Mouse (Mus musculus): ENCODE measurements around the gene Fam222a. TPM values are rescaled to one million over a fixed set of nuclear protein-coding genes. Genes with fewer than 3 reads are reported as not detected.

Fam222a gene
- polyA plus RNA-seq, 1 experiment from 2014 or later: 5.8 TPM

- H3K9me3 ChIP-seq: no peaks in the 10 kb centered on the region
- no peak overlapping the region for H3K9ac ChIP-seq
- no peak overlapping the region for H3K4me2 ChIP-seq
- no peak overlapping the region for H3K27ac ChIP-seq
- 0 out of 2 replicates have a peak, but pooled peaks cover 2% of the 10 kb centered on the region for H3K27me3 ChIP-seq
- ATAC-seq (ENCODE audit: low FRiP score): no peak
- peaks cover 24% of the 10 kb centered on the region for H3K4me1 ChIP-seq (replicated peaks)
- H3K4me3 ChIP-seq: no peak overlapping the region
- WGBS: 94% methylated on average over 10 of the region's 10 CpGs
- H3K36me3 ChIP-seq: no peaks in the 10 kb centered on the region
Measured at GRCm38 (mm10) chr5:114548976-114549375, 18.8 kb upstream of the Fam222a start.

GRCm38 (mm10) chr5:114549770-114550169, 18.0 kb upstream of the Fam222a start:
- Histone ChIP-seq H3K9ac (no peak overlapping the region), H3K4me1 (replicated peaks) (peaks cover 25% of the 10 kb centered on the region), H3K36me3 (no peaks in the 10 kb centered on the region), H3K4me3 (no peak overlapping the region), H3K27ac (no peak overlapping the region), H3K27me3 (0 out of 2 replicates have a peak, but pooled peaks cover 2% of the 10 kb centered on the region), H3K4me2 (no peak overlapping the region), H3K9me3 (no peaks in the 10 kb centered on the region)
- WGBS: 56% methylated on average over 3 of the region's 3 CpGs
- ATAC-seq (ENCODE audit: low FRiP score): no peak

- Histone ChIP-seq H3K27ac (0 out of 2 replicates have a peak overlapping the region, but pooled peaks have one; percentile 20), H3K4me2 (no peak overlapping the region), H3K36me3 (no peaks in the 10 kb centered on the region), H3K27me3 (0 out of 2 replicates have a peak, but pooled peaks cover 2% of the 10 kb centered on the region), H3K9ac (no peak overlapping the region), H3K9me3 (no peaks in the 10 kb centered on the region), H3K4me3 (no peak overlapping the region), H3K4me1 (replicated peaks) (peaks cover 25% of the 10 kb centered on the region)
- 50% methylated on average over 7 of the region's 7 CpGs for WGBS
- ATAC-seq (ENCODE audit: low FRiP score): no peak
Measured at GRCm38 (mm10) chr5:114550431-114550830, 17.4 kb upstream of the Fam222a start.

DNA sequence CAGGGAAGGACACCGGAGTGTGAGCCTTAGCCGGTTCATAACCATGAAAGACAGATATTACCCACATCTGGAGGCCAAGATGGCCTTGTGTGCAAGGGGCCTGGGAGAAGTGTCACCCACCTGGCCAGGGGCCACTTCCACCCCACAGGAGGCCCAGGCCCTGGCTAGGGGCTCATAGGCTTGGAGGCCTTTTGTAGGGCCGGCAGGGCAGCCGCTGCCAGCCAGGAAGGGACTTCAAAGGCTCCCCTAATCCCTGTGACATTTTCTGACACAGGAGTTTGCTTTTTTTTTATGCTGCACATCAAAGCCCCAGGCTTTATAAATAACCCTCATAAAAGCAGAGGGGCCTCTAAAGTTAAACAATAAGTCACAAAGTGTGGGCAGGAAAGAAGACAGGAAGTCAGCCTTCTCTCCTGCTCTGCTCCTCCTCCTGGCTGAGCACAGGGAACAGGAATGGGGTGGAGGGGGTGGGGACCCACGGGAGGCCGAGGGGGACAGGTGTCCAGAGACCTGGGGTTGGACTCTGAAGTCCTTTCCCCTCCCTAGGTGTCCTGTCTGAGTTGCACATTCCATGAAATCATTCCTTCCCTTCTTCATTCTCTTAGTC, 16.8 kb upstream of the Fam222a start:
- 21% methylated on average over 6 of the region's 6 CpGs for WGBS
- Histone ChIP-seq H3K27ac (0 out of 2 replicates have a peak overlapping the region, but pooled peaks have one; percentile 23), H3K36me3 (no peaks in the 10 kb centered on the region), H3K4me2 (no peak overlapping the region), H3K4me3 (no peak overlapping the region), H3K27me3 (0 out of 2 replicates have a peak, but pooled peaks cover 2% of the 10 kb centered on the region), H3K9me3 (no peaks in the 10 kb centered on the region), H3K4me1 (replicated peaks) (peaks cover 25% of the 10 kb centered on the region), H3K9ac (0 out of 2 replicates have a peak overlapping the region, but pooled peaks have one; percentile 29)
- ATAC-seq (ENCODE audit: low FRiP score): no peak

- H3K4me3 ChIP-seq: no peak overlapping the region
- no peak overlapping the region for H3K9ac ChIP-seq
- peaks cover 25% of the 10 kb centered on the region for H3K4me1 ChIP-seq (replicated peaks)
- H3K27me3 ChIP-seq: 0 out of 2 replicates have a peak, but pooled peaks cover 2% of the 10 kb centered on the region
- 0 out of 2 replicates have a peak overlapping the region, but pooled peaks have one; percentile 15 for H3K4me2 ChIP-seq
- H3K36me3 ChIP-seq: no peaks in the 10 kb centered on the region
- 0 out of 2 replicates have a peak, but pooled peaks have one; percentile 25 for ATAC-seq (ENCODE audit: low FRiP score)
- no peaks in the 10 kb centered on the region for H3K9me3 ChIP-seq
- peak overlapping the region; percentile 65 for H3K27ac ChIP-seq
- WGBS: 59% methylated on average over 13 of the region's 13 CpGs
Measured at GRCm38 (mm10) chr5:114552507-114553208, 15.2 kb upstream of the Fam222a start.

- H3K27me3 ChIP-seq: 0 out of 2 replicates have a peak, but pooled peaks cover 2% of the 10 kb centered on the region
- H3K9ac ChIP-seq: no peak overlapping the region
- peak overlapping the region; percentile 65 for H3K27ac ChIP-seq
- H3K4me1 ChIP-seq (replicated peaks): peaks cover 35% of the 10 kb centered on the region
- no peaks in the 10 kb centered on the region for H3K9me3 ChIP-seq
- 30% methylated on average over 8 of the region's 8 CpGs for WGBS
- no peak; the same call in 1 of the 2 replicates for ATAC-seq (ENCODE audit: low FRiP score)
- H3K36me3 ChIP-seq: no peaks in the 10 kb centered on the region
- no peak overlapping the region for H3K4me3 ChIP-seq
- H3K4me2 ChIP-seq: no peak overlapping the region
Measured at GRCm38 (mm10) chr5:114553706-114554105, 14.1 kb upstream of the Fam222a start.

DNA sequence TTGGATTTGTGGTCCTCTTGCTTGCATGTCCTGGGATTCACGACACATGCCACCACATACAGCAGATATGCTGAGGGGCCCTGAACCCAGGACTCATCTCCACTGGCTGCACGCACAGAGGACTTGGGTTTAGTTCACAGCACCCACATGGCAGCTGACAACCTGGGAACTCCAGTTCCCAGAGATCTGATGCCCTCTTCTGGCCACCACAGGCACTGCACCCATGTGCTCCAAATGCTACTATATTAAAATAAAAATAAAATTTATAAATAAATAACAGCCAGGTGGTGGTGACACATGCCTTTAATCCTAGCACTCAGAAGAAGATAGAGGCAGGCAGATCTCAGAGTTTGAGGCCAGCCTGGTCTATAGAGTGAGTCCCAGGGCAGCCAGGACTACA, 12.4 kb upstream of the Fam222a start:
- H3K4me3 ChIP-seq: no peak overlapping the region
- no peak overlapping the region for H3K27ac ChIP-seq
- H3K27me3 ChIP-seq: 0 out of 2 replicates have a peak, but pooled peaks cover 2% of the 10 kb centered on the region
- no peaks in the 10 kb centered on the region for H3K36me3 ChIP-seq
- no peak for ATAC-seq (ENCODE audit: low FRiP score)
- H3K9me3 ChIP-seq: no peaks in the 10 kb centered on the region
- peaks cover 38% of the 10 kb centered on the region for H3K4me1 ChIP-seq (replicated peaks)
- WGBS: 98% methylated on average over 2 of the region's 2 CpGs
- no peak overlapping the region for H3K9ac ChIP-seq
- no peak overlapping the region for H3K4me2 ChIP-seq

DNA sequence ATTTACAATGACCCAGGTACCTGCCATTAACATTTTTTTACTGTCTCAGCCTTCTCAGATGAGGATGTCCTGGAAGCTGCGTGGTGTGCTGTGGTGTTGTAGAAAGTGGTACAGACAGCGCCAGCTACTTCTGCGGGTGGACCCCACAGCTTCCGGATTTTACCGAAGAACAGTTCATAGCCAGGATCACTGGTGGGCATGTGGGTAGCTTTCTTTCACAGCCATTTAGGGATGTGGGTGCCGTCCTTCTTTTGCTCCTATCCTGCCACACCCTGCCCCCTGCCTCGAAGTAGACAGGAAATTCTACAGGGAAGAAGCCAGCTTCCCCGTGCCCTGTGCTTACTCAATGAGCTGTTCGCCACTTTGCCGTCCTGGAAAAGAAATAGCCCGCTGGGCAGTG, 11.7 kb upstream of the Fam222a start:
- H3K9me3 ChIP-seq: no peaks in the 10 kb centered on the region
- H3K4me3 ChIP-seq: no peak overlapping the region
- no peak overlapping the region for H3K27ac ChIP-seq
- H3K36me3 ChIP-seq: no peaks in the 10 kb centered on the region
- 0 out of 2 replicates have a peak, but pooled peaks cover 2% of the 10 kb centered on the region for H3K27me3 ChIP-seq
- no peak for ATAC-seq (ENCODE audit: low FRiP score)
- peaks cover 41% of the 10 kb centered on the region for H3K4me1 ChIP-seq (replicated peaks)
- H3K4me2 ChIP-seq: no peak overlapping the region
- no peak overlapping the region for H3K9ac ChIP-seq
- WGBS: 76% methylated on average over 11 of the region's 11 CpGs

DNA sequence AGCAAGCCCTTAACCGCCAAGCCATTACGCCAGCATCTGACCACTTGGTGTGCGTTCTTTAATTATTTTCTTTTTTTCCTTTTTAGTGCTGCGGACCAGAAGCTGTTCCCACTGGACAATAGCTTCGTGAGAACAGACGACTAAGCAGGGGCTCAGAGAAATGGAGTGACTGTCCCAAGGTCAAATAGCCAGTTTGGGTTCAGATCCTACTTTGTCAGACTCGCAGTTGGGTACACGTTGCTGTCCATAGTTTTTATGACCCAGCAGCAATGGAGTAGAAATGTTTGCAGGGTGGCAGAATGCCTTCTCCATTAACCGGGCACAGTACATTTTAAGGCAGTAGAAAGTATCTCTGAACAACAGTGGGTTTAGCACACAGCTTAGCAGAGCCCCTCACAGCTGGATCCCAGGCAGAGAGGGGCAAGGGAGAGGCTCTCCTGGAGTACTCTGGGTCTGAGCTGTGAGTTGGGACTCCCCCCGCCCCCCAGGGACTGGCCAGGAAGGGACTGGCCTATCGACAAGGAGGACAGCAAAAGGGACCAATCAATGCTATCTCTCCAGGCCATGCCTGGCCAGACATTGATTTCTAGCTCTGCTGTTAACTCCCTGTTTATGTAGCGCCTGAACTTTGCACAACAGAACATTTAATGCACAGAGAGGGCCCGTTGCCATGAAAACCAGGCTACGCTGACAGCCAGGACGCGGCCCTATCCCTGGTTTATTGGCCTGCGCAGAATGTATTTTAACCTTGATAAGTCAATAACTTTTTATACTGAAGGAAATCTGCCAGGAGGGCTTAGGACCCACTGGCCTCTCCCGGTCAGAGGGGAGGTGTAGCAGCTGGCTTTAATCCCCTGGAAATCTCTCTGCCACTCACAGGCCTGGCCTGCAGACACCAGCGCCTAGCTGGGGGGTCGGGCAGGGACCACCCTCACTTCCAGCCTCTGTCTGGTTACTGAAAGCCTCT, 9.8 kb upstream of the Fam222a start:
- Histone ChIP-seq H3K4me2 (no peak overlapping the region), H3K27ac (no peak overlapping the region; the same call in 1 of the 2 replicates), H3K9ac (no peak overlapping the region), H3K36me3 (no peaks in the 10 kb centered on the region), H3K4me3 (no peak overlapping the region), H3K27me3 (no peaks in the 10 kb centered on the region), H3K9me3 (no peaks in the 10 kb centered on the region), H3K4me1 (replicated peaks) (peaks cover 29% of the 10 kb centered on the region)
- 55% methylated on average over 20 of the region's 20 CpGs for WGBS
- ATAC-seq (ENCODE audit: low FRiP score): no peak

DNA sequence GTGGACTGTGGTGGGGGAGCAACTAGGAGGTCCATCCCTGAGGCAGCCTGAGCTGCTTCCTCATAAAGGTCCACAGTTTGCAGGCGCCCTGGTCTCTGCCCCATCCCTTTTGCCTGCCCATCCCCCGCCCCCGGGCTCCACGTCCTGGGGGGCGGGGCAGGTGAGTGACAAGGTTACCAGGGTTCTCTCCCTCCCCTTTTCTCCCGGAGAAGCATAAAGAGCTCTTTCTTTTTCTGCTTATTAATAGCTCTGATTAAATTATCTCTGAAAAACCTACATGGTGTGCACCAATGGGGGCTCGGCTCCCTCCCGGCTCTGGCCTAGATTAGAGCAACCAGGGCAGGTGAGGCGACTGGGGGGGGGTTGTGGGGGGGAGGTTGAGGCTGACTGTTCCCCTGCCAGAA, 7.3 kb upstream of the Fam222a start:
- H3K9ac ChIP-seq: no peak overlapping the region
- H3K4me2 ChIP-seq: no peak overlapping the region
- H3K27ac ChIP-seq: no peak overlapping the region
- ATAC-seq (ENCODE audit: low FRiP score): peak; percentile 39; the same call in 1 of the 2 replicates
- WGBS: 20% methylated on average over 9 of the region's 9 CpGs
- peaks cover 10% of the 10 kb centered on the region; the same call in 1 of the 2 replicates for H3K27me3 ChIP-seq
- H3K36me3 ChIP-seq: no peaks in the 10 kb centered on the region
- no peaks in the 10 kb centered on the region; the same call in 1 of the 2 replicates for H3K9me3 ChIP-seq
- H3K4me1 ChIP-seq (replicated peaks): peaks cover 26% of the 10 kb centered on the region
- H3K4me3 ChIP-seq: no peak overlapping the region

DNA sequence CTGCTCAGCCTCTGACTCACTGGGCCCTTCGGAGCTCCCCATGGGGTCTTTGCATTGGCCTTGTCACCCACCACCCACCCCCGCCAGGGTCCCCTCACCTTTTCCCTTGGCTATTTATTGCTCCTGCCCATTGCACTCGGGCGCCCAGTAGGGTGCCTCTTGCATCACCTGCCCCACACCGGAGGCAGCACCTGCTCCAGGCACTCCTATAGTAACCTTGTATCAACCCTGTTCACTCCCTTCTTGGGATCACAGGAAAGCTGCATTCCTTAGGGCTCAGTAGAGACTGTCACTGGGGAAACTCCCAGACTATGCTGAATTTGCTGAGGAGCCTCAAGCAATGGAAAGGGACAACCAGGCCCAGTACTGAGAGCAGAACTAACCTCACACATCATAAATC, 6.9 kb upstream of the Fam222a start:
- peaks cover 27% of the 10 kb centered on the region for H3K4me1 ChIP-seq (replicated peaks)
- no peak overlapping the region for H3K9ac ChIP-seq
- WGBS: 63% methylated on average over 5 of the region's 5 CpGs
- no peak overlapping the region for H3K4me3 ChIP-seq
- no peaks in the 10 kb centered on the region for H3K36me3 ChIP-seq
- no peak for ATAC-seq (ENCODE audit: low FRiP score)
- H3K4me2 ChIP-seq: no peak overlapping the region
- H3K9me3 ChIP-seq: no peaks in the 10 kb centered on the region; the same call in 1 of the 2 replicates
- peaks cover 13% of the 10 kb centered on the region; the same call in 1 of the 2 replicates for H3K27me3 ChIP-seq
- H3K27ac ChIP-seq: no peak overlapping the region

Measured in hindbrain, embryonic 13.5 days (tissue).